Mouse (Mus musculus) CH12.LX (cell line): ENCODE measurements around the gene Slx4ip. TPM values are rescaled to one million over a fixed set of nuclear protein-coding genes. Genes with fewer than 3 reads are reported as not detected.

Source experiments
- DNase-seq: peaks from one replicate; pipeline ENCODE4 v3.0.0-alpha.2; 2013; ENCODE audit errors: extremely low read depth
- H3K27ac ChIP-seq: 2 replicates; pipeline ENCODE4 v1.5.1; 2012; ENCODE audit warnings: low read depth, mild to moderate bottlenecking, control low read depth, moderate library complexity; ENCODE audit not compliant: insufficient read depth
- H3K27me3 ChIP-seq: replicated peaks from 2 replicates; pipeline ENCODE3; 2012; ENCODE audit warnings: inconsistent platforms
- H3K36me3 ChIP-seq, 2 experiments: replicated peaks in 1 of 2; 2 replicates each; pipeline versions ENCODE3 to v1.6.1; 2012; ENCODE audit warnings: inconsistent platforms in 1 of 2, low read length in 1 of 2, mild to moderate bottlenecking in 1 of 2, mixed read lengths in 1 of 2, moderate library complexity in 1 of 2; ENCODE audit not compliant: control insufficient read depth in 1 of 2, insufficient read depth in 1 of 2
- H3K4me1 ChIP-seq, 2 experiments: 2 replicates each; pipeline ENCODE4 v1.6.1; 2012; ENCODE audit warnings: inconsistent platforms in 1 of 2, moderate library complexity in 1 of 2; ENCODE audit not compliant: insufficient read depth in 2 of 2, control insufficient read depth in 1 of 2
- H3K4me2 ChIP-seq: 2 replicates; pipeline ENCODE4 v1.6.1; 2012; ENCODE audit warnings: low read depth, mild to moderate bottlenecking, control low read depth; ENCODE audit not compliant: poor library complexity, insufficient read depth, severe bottlenecking
- H3K4me3 ChIP-seq, 3 experiments: fragments of 150-350 bp in 1 of 3; sonication (generic) in 1 of 3; replicated peaks in 1 of 3; 2 replicates each; pipeline versions ENCODE3 to v1.5.1; 2011 to 2012; ENCODE audit warnings: low read depth in 2 of 3, low read length in 2 of 3, mild to moderate bottlenecking in 2 of 3, moderate library complexity in 2 of 3, control low read depth in 1 of 3, improper control_type of control experiment in 1 of 3, inconsistent platforms in 1 of 3, mixed read lengths in 1 of 3; ENCODE audit not compliant: poor library complexity in 1 of 3
- H3K79me2 ChIP-seq: replicated peaks from 2 replicates; pipeline ENCODE4 v1.6.1; 2012; ENCODE audit warnings: mild to moderate bottlenecking, moderate library complexity; ENCODE audit not compliant: control insufficient read depth, poor library complexity, insufficient read depth, severe bottlenecking; ENCODE audit errors: extremely low read depth
- H3K9ac ChIP-seq: 2 replicates; pipeline ENCODE4 v1.6.1; 2012; ENCODE audit warnings: low read depth, mild to moderate bottlenecking, control low read depth, moderate library complexity; ENCODE audit not compliant: insufficient read depth
- H3K9me3 ChIP-seq: replicated peaks from 2 replicates; pipeline ENCODE3; 2012; ENCODE audit warnings: low read length, inconsistent platforms, mixed read lengths
- BHLHE40 ChIP-seq: IDR thresholded peaks from 2 replicates; pipeline ENCODE4 v1.6.1; 2011; ENCODE audit warnings: mild to moderate bottlenecking, low read depth, low read length, improper control_type of control experiment
- CHD1 ChIP-seq: IDR thresholded peaks from 2 replicates; pipeline ENCODE4 v1.6.1; 2012; ENCODE audit warnings: low read depth, low read length, improper control_type of control experiment, inconsistent platforms
- CTCF ChIP-seq, 2 experiments: IDR thresholded peaks in 1 of 2; conservative IDR thresholded peaks in 1 of 2; 2 replicates each; pipeline ENCODE4 v1.5.1; 2011 to 2012; ENCODE audit warnings: low read depth in 2 of 2, low read length in 2 of 2, improper control_type of control experiment in 1 of 2, inconsistent platforms in 1 of 2, mild to moderate bottlenecking in 1 of 2, moderate library complexity in 1 of 2
- E2F4 ChIP-seq: IDR thresholded peaks from 2 replicates; pipeline ENCODE4 v1.6.1; 2011; ENCODE audit warnings: low read depth, low read length, improper control_type of control experiment; ENCODE audit not compliant: insufficient replicate concordance
- ELF1 ChIP-seq: IDR thresholded peaks from 2 replicates; pipeline ENCODE4 v1.6.1; 2014; ENCODE audit warnings: low read depth, mild to moderate bottlenecking, inconsistent platforms, low read length, improper control_type of control experiment
- EP300 ChIP-seq: IDR thresholded peaks from 2 replicates; pipeline ENCODE4 v1.6.1; 2011; ENCODE audit warnings: low read length, improper control_type of control experiment
- ETS1 ChIP-seq: conservative IDR thresholded peaks from 2 replicates; pipeline ENCODE4 v1.6.1; 2012; ENCODE audit warnings: low read depth, mild to moderate bottlenecking, inconsistent platforms, low read length, improper control_type of control experiment, moderate library complexity
- GABPA ChIP-seq: IDR thresholded peaks from 2 replicates; pipeline ENCODE4 v1.6.1; 2012; ENCODE audit warnings: low read depth, low read length, improper control_type of control experiment, inconsistent platforms; ENCODE audit not compliant: insufficient replicate concordance
- IRF4 ChIP-seq: IDR thresholded peaks from 2 replicates; pipeline ENCODE4 v1.6.1; 2014; ENCODE audit warnings: low read depth, mild to moderate bottlenecking, inconsistent platforms, low read length, improper control_type of control experiment
- JUN ChIP-seq: IDR thresholded peaks from 2 replicates; pipeline ENCODE4 v1.6.1; 2011; ENCODE audit warnings: low read depth, mild to moderate bottlenecking, low read length, improper control_type of control experiment, moderate library complexity; ENCODE audit not compliant: insufficient read depth
- KAT2A ChIP-seq: IDR thresholded peaks from 2 replicates; pipeline ENCODE4 v1.6.1; 2012; ENCODE audit warnings: low read length, improper control_type of control experiment, inconsistent platforms; ENCODE audit not compliant: insufficient replicate concordance
- MAX ChIP-seq: IDR thresholded peaks from 2 replicates; pipeline ENCODE4 v1.6.1; 2011; ENCODE audit warnings: low read length, improper control_type of control experiment
- MAZ ChIP-seq: IDR thresholded peaks from 2 replicates; pipeline ENCODE4 v1.6.1; 2012; ENCODE audit warnings: low read depth, mild to moderate bottlenecking, inconsistent platforms, low read length, improper control_type of control experiment, moderate library complexity
- MXI1 ChIP-seq: IDR thresholded peaks from 2 replicates; pipeline ENCODE4 v1.6.1; 2011; ENCODE audit warnings: mild to moderate bottlenecking, low read depth, low read length, improper control_type of control experiment
- MYC ChIP-seq: IDR thresholded peaks from 2 replicates; pipeline ENCODE4 v1.6.1; 2011; ENCODE audit warnings: low read depth, mild to moderate bottlenecking, improper control_type of control experiment, low read length
- NELFE ChIP-seq: IDR thresholded peaks from 2 replicates; pipeline ENCODE4 v1.6.1; 2011; ENCODE audit warnings: low read depth, low read length, improper control_type of control experiment
- NRF1 ChIP-seq: IDR thresholded peaks from 2 replicates; pipeline ENCODE4 v1.6.1; 2014; ENCODE audit warnings: low read depth, mild to moderate bottlenecking, inconsistent platforms, low read length, improper control_type of control experiment, moderate library complexity
- PAX5 ChIP-seq: IDR thresholded peaks from 2 replicates; pipeline ENCODE4 v1.6.1; 2012; ENCODE audit warnings: low read length, inconsistent platforms, mixed read lengths
- POLR2A ChIP-seq: IDR thresholded peaks from 2 replicates; pipeline ENCODE4 v1.6.1; 2011; ENCODE audit warnings: low read depth, mild to moderate bottlenecking, improper control_type of control experiment, low read length
- POLR2AphosphoS2 ChIP-seq: IDR thresholded peaks from 2 replicates; pipeline ENCODE4 v1.6.1; 2011; ENCODE audit warnings: low read depth, low read length, improper control_type of control experiment
- RAD21 ChIP-seq: IDR thresholded peaks from 2 replicates; pipeline ENCODE4 v1.6.1; 2011; ENCODE audit warnings: low read depth, mild to moderate bottlenecking, low read length, improper control_type of control experiment, moderate library complexity
- SMC3 ChIP-seq: IDR thresholded peaks from 2 replicates; pipeline ENCODE4 v1.6.1; 2011; ENCODE audit warnings: low read depth, low read length, improper control_type of control experiment
- TBP ChIP-seq: conservative IDR thresholded peaks from 2 replicates; pipeline ENCODE4 v1.6.1; 2011; ENCODE audit warnings: low read depth, low read length, improper control_type of control experiment
- UBTF ChIP-seq: IDR thresholded peaks from 2 replicates; pipeline ENCODE4 v1.6.1; 2012; ENCODE audit warnings: low read depth, mild to moderate bottlenecking, inconsistent platforms, low read length, improper control_type of control experiment, moderate library complexity
- USF1 ChIP-seq: IDR thresholded peaks from 2 replicates; pipeline ENCODE4 v1.6.1; 2014; ENCODE audit warnings: low read depth, mild to moderate bottlenecking, inconsistent platforms, low read length, improper control_type of control experiment
- USF2 ChIP-seq: conservative IDR thresholded peaks from 2 replicates; pipeline ENCODE4 v1.6.1; 2011; ENCODE audit warnings: low read depth, low read length, improper control_type of control experiment
- ZKSCAN1 ChIP-seq: IDR thresholded peaks from 2 replicates; pipeline ENCODE4 v1.6.1; 2012; ENCODE audit warnings: low read depth, inconsistent platforms, low read length, improper control_type of control experiment, borderline replicate concordance
- ZNF384 ChIP-seq: IDR thresholded peaks from 2 replicates; pipeline ENCODE4 v1.6.1; 2012; ENCODE audit warnings: low read depth, low read length, improper control_type of control experiment, inconsistent platforms
- dilution Hi-C: fragments of 300-500 bp; cut with MboI; formaldehyde crosslinking; loops from 2 replicates; pipeline ENCODE4 v1.14.3; 2020; ENCODE audit warnings: low sequenced_read_pairs; ENCODE audit not compliant: extremely low pct_unique_long_range_greater_than_20kb, extremely low pct_ligation_motif_present
- in situ Hi-C: fragments of 300-500 bp; cut with MboI; formaldehyde crosslinking; loops from 3 replicates; pipeline ENCODE4 v1.14.3; 2019; ENCODE audit warnings: low sequenced_read_pairs, low pct_ligation_motif_present, low pct_unique_long_range_greater_than_20kb, mixed read lengths
- polyA plus RNA-seq: library from polyadenylated mRNA; unstranded; fragments of >175 nt; gene quantifications from 2 replicates; pipeline ENCODE4 v1.2.1, GENCODE M21; 2012; ENCODE audit warnings: low read depth; ENCODE audit not compliant: insufficient read length
- total RNA-seq, 2 experiments: library from RNA; depleted of rRNA; stranded (reverse); fragments of 300-350 nt in 1 of 2; fragments of >200 nt in 1 of 2; gene quantifications; 2 replicates each; pipeline ENCODE4 v1.2.3; 2012 to 2014

Slx4ip gene
- total and polyA plus RNA-seq, 3 experiments = 4.1 to 6.7 (median 4.7) TPM

DNA sequence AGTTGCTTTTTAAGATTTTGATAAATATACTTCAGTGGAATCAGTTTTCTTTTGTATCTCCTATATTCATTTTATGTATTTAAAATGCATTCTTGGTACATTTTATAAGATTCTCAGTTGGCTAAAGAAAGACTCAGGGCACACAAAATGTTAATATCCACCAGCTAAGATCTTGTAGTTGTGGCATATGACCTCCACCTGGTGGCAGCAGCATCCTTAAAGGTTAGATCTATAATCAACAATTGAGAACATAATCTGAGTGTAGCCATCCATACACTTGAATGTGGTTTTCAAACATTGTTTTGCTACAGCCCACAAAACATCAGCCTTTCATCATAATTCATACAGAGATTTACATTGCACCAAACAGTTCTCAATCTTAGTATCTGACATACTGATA is 106.1 kb downstream of the Slx4ip start:
- in situ Hi-C loops = no loop called here
- H3K9ac ChIP-seq = no peak overlapping the region
- H3K27me3 ChIP-seq = no peaks in the 10 kb centered on the region
- peaks cover 0 to 17% of the 10 kb centered on the region in 2 experiments for H3K36me3 ChIP-seq
- no peak overlapping the region for H3K4me3 ChIP-seq
- no peak overlapping the region for H3K4me2 ChIP-seq
- peaks cover 0 to 30% of the 10 kb centered on the region in 2 experiments; a peak in 2 of 4 replicates for H3K4me1 ChIP-seq
- peak; percentile 3 for DNase-seq
- no peaks in the 10 kb centered on the region for H3K9me3 ChIP-seq
- TF ChIP-seq ZKSCAN1 = no peak
- TF ChIP-seq CTCF (conservative IDR thresholded peaks at IDR 0.05 in 1 of 2, IDR thresholded peaks at IDR 0.05 in 1 of 2; ENCODE audit: low read depth in 2 of 2, low read length in 2 of 2) = peak in 1 of 2 experiments; percentile 40; a peak in 1 of 4 replicates
- peak; percentile 34 for TF ChIP-seq SMC3
- peak; percentile 47 for TF ChIP-seq RAD21
- TF ChIP-seq GABPA = no peak
- no peak for TF ChIP-seq ZNF384
- TF ChIP-seq EP300 = no peak
- TF ChIP-seq CHD1 = no peak
- no peak for TF ChIP-seq NRF1
- no peak for TF ChIP-seq ELF1
- no peak for TF ChIP-seq POLR2A
- no peak for TF ChIP-seq MAZ
- TF ChIP-seq USF1 = no peak
- no peaks in the 10 kb centered on the region for H3K79me2 ChIP-seq
- dilution Hi-C loops = no loop called here
- H3K27ac ChIP-seq = no peak overlapping the region

DNA sequence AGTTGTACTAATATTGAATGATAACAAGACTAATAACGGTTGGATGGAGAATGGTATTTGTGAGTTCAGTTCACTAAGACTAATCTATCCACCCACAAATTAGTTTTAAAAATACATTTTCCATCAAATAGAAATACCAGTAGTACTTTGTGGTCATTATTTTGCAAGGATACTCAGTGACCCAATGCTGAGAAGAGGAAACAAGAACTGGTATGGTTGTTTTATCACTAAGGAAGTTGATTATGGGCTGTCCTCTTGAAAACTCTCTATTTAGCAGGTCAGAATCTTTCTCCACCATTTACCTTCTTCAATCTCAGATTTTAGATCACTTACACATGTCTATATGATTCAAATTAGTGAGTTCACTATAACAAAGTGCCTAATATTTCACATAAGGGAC is 111.0 kb downstream of the Slx4ip start:
- no peaks in the 10 kb centered on the region for H3K79me2 ChIP-seq
- H3K27ac ChIP-seq = no peak overlapping the region
- no peak overlapping the region for H3K4me3 ChIP-seq
- no peak for DNase-seq
- H3K27me3 ChIP-seq = no peaks in the 10 kb centered on the region
- H3K36me3 ChIP-seq = peaks cover 0 to 27% of the 10 kb centered on the region in 2 experiments
- no peak for TF ChIP-seq SMC3
- TF ChIP-seq BHLHE40 = no peak
- TF ChIP-seq MAZ = no peak
- no peak for TF ChIP-seq PAX5
- TF ChIP-seq MXI1 = no peak
- TF ChIP-seq ETS1 = no peak
- TF ChIP-seq E2F4 = no peak
- no peak for TF ChIP-seq NELFE
- TF ChIP-seq ELF1 = no peak
- TF ChIP-seq USF2 = no peak
- TF ChIP-seq GABPA = no peak
- no peak for TF ChIP-seq IRF4
- TF ChIP-seq KAT2A = no peak
- TF ChIP-seq MAX = no peak
- TF ChIP-seq MYC = no peak
- TF ChIP-seq TBP = no peak
- TF ChIP-seq RAD21 = no peak
- TF ChIP-seq UBTF = no peak
- TF ChIP-seq POLR2AphosphoS2 = no peak
- TF ChIP-seq JUN = no peak
- in situ Hi-C loops = no loop called here
- no peak overlapping the region for H3K4me2 ChIP-seq
- no peaks in the 10 kb centered on the region for H3K9me3 ChIP-seq
- dilution Hi-C loops = no loop called here
- no peak overlapping the region for H3K9ac ChIP-seq
- H3K4me1 ChIP-seq = no peaks in the 10 kb centered on the region
